Mouse (Mus musculus): ENCODE results near the gene Fuk. TPM values are rescaled to one million over a fixed set of nuclear protein-coding genes. Genes with fewer than 3 reads are reported as not detected.

Fuk gene
- polyA plus RNA-seq, 1 experiment from 2014 or later, result 9.0 TPM

- H3K9me3 ChIP-seq (ENCODE audit: control insufficient read depth, low read depth, low read length), result no peaks in the 10 kb centered on the region
- H3K36me3 ChIP-seq (ENCODE audit: control insufficient read depth, insufficient read depth, low read length), result peaks cover 6% of the 10 kb centered on the region; the same call in 1 of the 2 replicates
- H3K27me3 ChIP-seq (ENCODE audit: control insufficient read depth, insufficient read depth, low read length), result no peaks in the 10 kb centered on the region
- no peak overlapping the region for H3K9ac ChIP-seq (replicated peaks; ENCODE audit: low read depth, low read length)
- 82% methylated on average over 7 of the region's 9 CpGs for WGBS
- no peak overlapping the region for H3K4me3 ChIP-seq (ENCODE audit: low read depth, low read length)
- H3K27ac ChIP-seq (ENCODE audit: low read length), result no peak overlapping the region
- ATAC-seq (ENCODE audit: insufficient number of reproducible peaks, insufficient read depth, low FRiP score, low read depth), result no peak
- no peaks in the 10 kb centered on the region for H3K4me1 ChIP-seq (ENCODE audit: control insufficient read depth, insufficient read depth, low read length)
- H3K4me2 ChIP-seq (replicated peaks; ENCODE audit: low read depth, low read length), result no peak overlapping the region
Observed at GRCm38 (mm10) chr8:110895254-110895653, 7.0 kb downstream of the Fuk start.

DNA sequence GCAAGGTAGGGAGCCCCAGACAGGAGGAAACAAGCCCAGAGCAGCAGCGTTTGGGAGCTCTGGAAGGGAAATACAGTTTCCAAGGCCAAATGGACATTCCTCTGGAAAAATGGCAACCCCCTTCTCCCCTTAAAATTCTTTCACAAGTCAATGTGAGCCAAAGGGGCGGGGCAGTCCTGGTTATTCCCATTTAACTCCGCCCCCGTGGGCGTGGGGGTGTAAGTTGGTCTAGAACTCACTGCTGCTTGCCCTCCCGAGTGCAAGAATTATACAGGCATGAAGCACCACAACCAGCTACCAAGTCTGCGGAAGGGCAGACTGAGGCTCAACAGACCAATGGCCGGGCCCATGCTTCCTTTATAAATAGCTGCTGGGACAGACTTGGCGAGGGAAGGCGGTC, 7.4 kb downstream of the Fuk start:
- H3K4me2 ChIP-seq (replicated peaks; ENCODE audit: low read depth, low read length), result no peak overlapping the region
- no peak overlapping the region for H3K27ac ChIP-seq (ENCODE audit: low read length)
- no peak for ATAC-seq (ENCODE audit: insufficient number of reproducible peaks, insufficient read depth, low FRiP score, low read depth)
- H3K36me3 ChIP-seq (ENCODE audit: control insufficient read depth, insufficient read depth, low read length), result peaks cover 6% of the 10 kb centered on the region; the same call in 1 of the 2 replicates
- no peaks in the 10 kb centered on the region for H3K4me1 ChIP-seq (ENCODE audit: control insufficient read depth, insufficient read depth, low read length)
- H3K4me3 ChIP-seq (ENCODE audit: low read depth, low read length), result no peak overlapping the region
- H3K27me3 ChIP-seq (ENCODE audit: control insufficient read depth, insufficient read depth, low read length), result no peaks in the 10 kb centered on the region
- 82% methylated on average over 10 of the region's 10 CpGs for WGBS
- H3K9me3 ChIP-seq (ENCODE audit: control insufficient read depth, low read depth, low read length), result no peaks in the 10 kb centered on the region
- H3K9ac ChIP-seq (replicated peaks; ENCODE audit: low read depth, low read length), result no peak overlapping the region

DNA sequence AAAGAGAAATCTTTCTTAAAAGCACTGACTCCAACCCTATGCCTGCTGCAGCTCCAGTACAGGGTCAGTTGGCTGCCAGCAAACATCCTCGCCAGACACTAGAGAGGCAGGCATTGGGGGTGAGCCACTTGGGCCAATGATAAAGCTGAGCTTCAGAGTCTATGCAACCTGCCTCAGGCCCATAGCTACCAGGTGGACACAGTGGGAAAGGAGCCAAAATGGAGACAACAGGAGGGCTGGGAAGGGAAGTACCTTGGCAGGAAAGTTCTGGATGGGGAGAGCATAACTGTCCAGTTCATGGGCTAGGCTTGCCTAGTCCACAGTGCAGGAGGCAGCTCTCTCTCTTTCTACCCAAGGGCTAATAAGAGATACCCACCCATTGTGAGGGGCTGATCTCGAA, 9.4 kb downstream of the Fuk start:
- 93% methylated on average over 2 of the region's 2 CpGs for WGBS
- H3K9me3 ChIP-seq (ENCODE audit: control insufficient read depth, low read depth, low read length), result no peaks in the 10 kb centered on the region
- H3K9ac ChIP-seq (replicated peaks; ENCODE audit: low read depth, low read length), result no peak overlapping the region
- no peaks in the 10 kb centered on the region for H3K27me3 ChIP-seq (ENCODE audit: control insufficient read depth, insufficient read depth, low read length)
- H3K4me3 ChIP-seq (ENCODE audit: low read depth, low read length), result no peak overlapping the region
- ATAC-seq (ENCODE audit: insufficient number of reproducible peaks, insufficient read depth, low FRiP score, low read depth), result no peak
- H3K27ac ChIP-seq (ENCODE audit: low read length), result no peak overlapping the region
- no peaks in the 10 kb centered on the region for H3K4me1 ChIP-seq (ENCODE audit: control insufficient read depth, insufficient read depth, low read length)
- H3K36me3 ChIP-seq (ENCODE audit: control insufficient read depth, insufficient read depth, low read length), result peaks cover 3% of the 10 kb centered on the region; the same call in 1 of the 2 replicates
- H3K4me2 ChIP-seq (replicated peaks; ENCODE audit: low read depth, low read length), result no peak overlapping the region

DNA sequence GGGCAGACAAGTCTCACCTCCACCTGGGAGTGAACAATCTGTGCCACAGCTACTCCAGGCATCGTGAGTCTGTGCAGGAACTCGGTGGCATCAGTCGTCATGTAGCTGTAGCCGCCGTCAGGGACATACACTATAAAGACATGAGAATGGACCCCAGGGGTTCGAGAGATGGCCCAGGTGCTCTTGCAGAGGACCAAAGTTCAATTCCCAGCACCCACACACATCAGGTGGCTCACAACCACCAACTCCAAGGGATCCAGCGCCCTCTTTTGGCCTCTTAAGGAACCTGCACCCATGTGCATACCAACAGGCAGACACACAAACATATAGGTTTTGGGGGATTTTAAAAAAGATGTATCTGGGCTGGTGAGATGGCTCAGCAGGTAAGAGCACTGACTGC, 10.2 kb downstream of the Fuk start:
- no peak overlapping the region for H3K4me3 ChIP-seq (ENCODE audit: low read depth, low read length)
- WGBS, result 89% methylated on average over 7 of the region's 7 CpGs
- no peak overlapping the region for H3K9ac ChIP-seq (replicated peaks; ENCODE audit: low read depth, low read length)
- no peaks in the 10 kb centered on the region for H3K9me3 ChIP-seq (ENCODE audit: control insufficient read depth, low read depth, low read length)
- no peak overlapping the region for H3K4me2 ChIP-seq (replicated peaks; ENCODE audit: low read depth, low read length)
- H3K27me3 ChIP-seq (ENCODE audit: control insufficient read depth, insufficient read depth, low read length), result no peaks in the 10 kb centered on the region
- ATAC-seq (ENCODE audit: insufficient number of reproducible peaks, insufficient read depth, low FRiP score, low read depth), result no peak
- no peaks in the 10 kb centered on the region for H3K4me1 ChIP-seq (ENCODE audit: control insufficient read depth, insufficient read depth, low read length)
- H3K27ac ChIP-seq (ENCODE audit: low read length), result no peak overlapping the region
- peaks cover 3% of the 10 kb centered on the region; the same call in 1 of the 2 replicates for H3K36me3 ChIP-seq (ENCODE audit: control insufficient read depth, insufficient read depth, low read length)

DNA sequence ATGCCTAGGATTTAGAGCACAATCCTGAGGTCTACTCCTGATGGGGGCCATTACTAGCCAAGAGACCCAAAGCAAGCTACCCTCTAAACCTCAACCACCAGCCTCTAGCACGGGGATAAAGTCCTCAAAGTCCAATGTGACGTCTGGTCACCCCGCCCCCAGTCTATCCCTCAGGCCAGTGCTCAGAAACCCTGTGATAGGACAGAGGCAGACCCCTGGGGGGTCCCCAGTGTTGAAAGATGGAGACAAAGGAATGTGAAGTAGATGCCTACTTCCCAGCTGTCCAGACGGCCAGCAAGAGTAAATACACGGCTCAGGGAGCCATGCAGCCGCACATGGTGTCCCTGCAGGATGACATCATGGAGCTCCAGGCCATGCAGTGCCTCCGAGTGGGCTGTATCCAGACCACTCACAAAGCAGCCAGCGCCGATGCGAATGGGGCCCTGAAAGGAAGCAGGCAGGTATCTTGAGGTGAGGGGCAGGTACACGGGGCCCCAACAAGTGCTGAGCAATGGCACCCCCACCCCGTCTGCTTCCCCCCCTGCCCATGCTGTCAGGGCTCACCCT, 12.3 kb downstream of the Fuk start:
- Histone ChIP-seq H3K27me3 (ENCODE audit: control insufficient read depth, insufficient read depth, low read length) (no peaks in the 10 kb centered on the region), H3K27ac (ENCODE audit: low read length) (no peak overlapping the region), H3K9me3 (ENCODE audit: control insufficient read depth, low read depth, low read length) (no peaks in the 10 kb centered on the region), H3K9ac (replicated peaks; ENCODE audit: low read depth, low read length) (no peak overlapping the region), H3K4me1 (ENCODE audit: control insufficient read depth, insufficient read depth, low read length) (no peaks in the 10 kb centered on the region), H3K4me3 (ENCODE audit: low read depth, low read length) (no peak overlapping the region), H3K36me3 (ENCODE audit: control insufficient read depth, insufficient read depth, low read length) (peaks cover 3% of the 10 kb centered on the region; the same call in 1 of the 2 replicates), H3K4me2 (replicated peaks; ENCODE audit: low read depth, low read length) (no peak overlapping the region)
- WGBS, result 73% methylated on average over 12 of the region's 12 CpGs
- no peak for ATAC-seq (ENCODE audit: insufficient number of reproducible peaks, insufficient read depth, low FRiP score, low read depth)

GRCm38 (mm10) chr8:110888860-110889259, 13.4 kb downstream of the Fuk start:
- peaks cover 8% of the 10 kb centered on the region; the same call in 1 of the 2 replicates for H3K36me3 ChIP-seq (ENCODE audit: control insufficient read depth, insufficient read depth, low read length)
- no peaks in the 10 kb centered on the region for H3K4me1 ChIP-seq (ENCODE audit: control insufficient read depth, insufficient read depth, low read length)
- H3K27me3 ChIP-seq (ENCODE audit: control insufficient read depth, insufficient read depth, low read length), result no peaks in the 10 kb centered on the region
- H3K9ac ChIP-seq (replicated peaks; ENCODE audit: low read depth, low read length), result no peak overlapping the region
- H3K9me3 ChIP-seq (ENCODE audit: control insufficient read depth, low read depth, low read length), result no peaks in the 10 kb centered on the region
- no peak for ATAC-seq (ENCODE audit: insufficient number of reproducible peaks, insufficient read depth, low FRiP score, low read depth)
- H3K27ac ChIP-seq (ENCODE audit: low read length), result no peak overlapping the region
- H3K4me3 ChIP-seq (ENCODE audit: low read depth, low read length), result no peak overlapping the region
- 87% methylated on average over 15 of the region's 16 CpGs for WGBS
- no peak overlapping the region for H3K4me2 ChIP-seq (replicated peaks; ENCODE audit: low read depth, low read length)

- Histone ChIP-seq H3K9me3 (ENCODE audit: control insufficient read depth, low read depth, low read length) (no peaks in the 10 kb centered on the region), H3K4me1 (ENCODE audit: control insufficient read depth, insufficient read depth, low read length) (no peaks in the 10 kb centered on the region), H3K9ac (replicated peaks; ENCODE audit: low read depth, low read length) (no peak overlapping the region), H3K27ac (ENCODE audit: low read length) (no peak overlapping the region), H3K27me3 (ENCODE audit: control insufficient read depth, insufficient read depth, low read length) (no peaks in the 10 kb centered on the region), H3K36me3 (ENCODE audit: control insufficient read depth, insufficient read depth, low read length) (peaks cover 11% of the 10 kb centered on the region; the same call in 1 of the 2 replicates), H3K4me3 (ENCODE audit: low read depth, low read length) (no peak overlapping the region), H3K4me2 (replicated peaks; ENCODE audit: low read depth, low read length) (no peak overlapping the region)
- ATAC-seq (ENCODE audit: insufficient number of reproducible peaks, insufficient read depth, low FRiP score, low read depth), result no peak
- 91% methylated on average over 8 of the region's 8 CpGs for WGBS
Observed at GRCm38 (mm10) chr8:110888441-110888840, 13.8 kb downstream of the Fuk start.

GRCm38 (mm10) chr8:110887551-110887950, 14.7 kb downstream of the Fuk start:
- Histone ChIP-seq H3K4me3 (ENCODE audit: low read depth, low read length) (no peak overlapping the region), H3K9ac (replicated peaks; ENCODE audit: low read depth, low read length) (no peak overlapping the region), H3K27ac (ENCODE audit: low read length) (no peak overlapping the region), H3K36me3 (ENCODE audit: control insufficient read depth, insufficient read depth, low read length) (peaks cover 13% of the 10 kb centered on the region; the same call in 1 of the 2 replicates), H3K27me3 (ENCODE audit: control insufficient read depth, insufficient read depth, low read length) (no peaks in the 10 kb centered on the region), H3K9me3 (ENCODE audit: control insufficient read depth, low read depth, low read length) (no peaks in the 10 kb centered on the region), H3K4me1 (ENCODE audit: control insufficient read depth, insufficient read depth, low read length) (no peaks in the 10 kb centered on the region), H3K4me2 (replicated peaks; ENCODE audit: low read depth, low read length) (no peak overlapping the region)
- WGBS, result 97% methylated on average over 10 of the region's 10 CpGs
- ATAC-seq (ENCODE audit: insufficient number of reproducible peaks, insufficient read depth, low FRiP score, low read depth), result no peak

- Histone ChIP-seq H3K27me3 (ENCODE audit: control insufficient read depth, insufficient read depth, low read length) (no peaks in the 10 kb centered on the region), H3K4me2 (replicated peaks; ENCODE audit: low read depth, low read length) (no peak overlapping the region), H3K4me1 (ENCODE audit: control insufficient read depth, insufficient read depth, low read length) (no peaks in the 10 kb centered on the region), H3K9ac (replicated peaks; ENCODE audit: low read depth, low read length) (no peak overlapping the region), H3K4me3 (ENCODE audit: low read depth, low read length) (no peak overlapping the region), H3K27ac (ENCODE audit: low read length) (no peak overlapping the region), H3K36me3 (ENCODE audit: control insufficient read depth, insufficient read depth, low read length) (peaks cover 22% of the 10 kb centered on the region), H3K9me3 (ENCODE audit: control insufficient read depth, low read depth, low read length) (no peaks in the 10 kb centered on the region)
- 86% methylated on average over 3 of the region's 3 CpGs for WGBS
- no peak for ATAC-seq (ENCODE audit: insufficient number of reproducible peaks, insufficient read depth, low FRiP score, low read depth)
Observed at GRCm38 (mm10) chr8:110886634-110887033, 15.7 kb downstream of the Fuk start.
